In the genomic region with DNA sequence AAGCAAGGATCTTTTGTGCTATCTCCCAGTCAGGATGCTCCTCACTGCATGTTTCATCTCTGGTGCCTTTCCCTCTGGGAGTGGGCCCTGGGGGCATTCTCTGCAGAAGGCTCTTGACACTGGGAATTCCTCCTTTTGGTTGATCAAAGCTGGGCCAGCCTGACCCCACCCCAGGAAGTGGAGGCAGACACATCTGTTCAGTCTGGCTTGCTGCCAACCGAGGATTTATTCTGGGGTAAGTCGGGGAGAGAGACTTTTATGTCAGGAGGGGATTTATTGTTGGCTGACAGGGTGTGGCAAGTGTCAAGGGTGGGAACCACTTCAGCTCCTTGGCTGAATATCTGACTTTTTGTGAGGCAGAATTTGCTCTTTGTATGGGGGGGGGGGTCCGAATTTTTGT, we compare ENCODE assay signal across 9 mouse cellular contexts.
DNase-seq lines count a peak whose midpoint lies in the region; ATAC-seq and TF ChIP-seq lines count a peak whose summit lies in the region.
"Had no signal": no experiment of that assay in that cellular context is flagged by ENCODE, and none has a peak within 500 bp of the region (broad histone marks: within the 10 kb centered on the region; RNA-seq: fewer than 3 reads in every experiment).

No protein-coding gene starts in this region.

- H3K27ac ChIP-seq in kidney, adult 2 months (ENCODE audit: insufficient read depth, low read depth, low read length), result no peak overlapping the region
- H3K27ac ChIP-seq in ES-E14 (ENCODE audit: insufficient read depth, low read depth, low read length, poor library complexity, severe bottlenecking), result no peak overlapping the region
- no peak overlapping the region for H3K27ac ChIP-seq in intestine, embryonic 16.5 days (ENCODE audit: low read length)
- H3K27ac ChIP-seq: lung, embryonic 15.5 days had no signal

- H3K9ac ChIP-seq in ES-E14 (ENCODE audit: insufficient read depth, low read depth, low read length, poor library complexity, severe bottlenecking), result no peak overlapping the region
- H3K9ac ChIP-seq in intestine, embryonic 16.5 days (ENCODE audit: low read depth, low read length), result no peak overlapping the region
- H3K9ac ChIP-seq: lung, embryonic 15.5 days had no signal

- ATAC-seq in intestine, embryonic 16.5 days, result peak; percentile 79
- no peak for ATAC-seq in erythroblast, adult 5-6 weeks (replicated peaks; ENCODE audit: low FRiP score, poor library complexity, severe bottlenecking)

- no peak overlapping the region for H3K4me2 ChIP-seq in intestine, embryonic 16.5 days (ENCODE audit: low read depth, low read length)
- H3K4me2 ChIP-seq: lung, embryonic 15.5 days had no signal

- TF ChIP-seq POLR2A in kidney, adult 2 months (IDR thresholded peaks at IDR 0.05; ENCODE audit: low read depth, low read length), result no peak

- WGBS in kidney, adult 2 months, result 12% methylated on average over 3 of the region's 3 CpGs
- 15% methylated on average over 3 of the region's 3 CpGs for WGBS in intestine, embryonic 16.5 days

- DNase-seq in kidney, adult 2 months, result peak; percentile 12
- no peak for DNase-seq in kidney, adult 9 months
- peak; percentile 89 for DNase-seq in ES-E14 (ENCODE audit: low read depth, low spot score)
- DNase-seq in embryo, embryonic 11 days, result peak; percentile 80
- DNase-seq in yolk sac, embryonic 10.5 days (ENCODE audit: low spot score), result peak; percentile 36
- no peak for DNase-seq in thymus, postnatal 10 days (ENCODE audit: low spot score in 2 of 2)

- in situ Hi-C loops in ES-E14 (cut with MboI; ENCODE audit: low sequenced_read_pairs in 2 of 2, unreplicated experiment in 2 of 2), result no loop called here

- H3K9me3 ChIP-seq in ES-E14 (ENCODE audit: control insufficient read depth, insufficient read depth, low read depth, low read length), result no peaks in the 10 kb centered on the region
- H3K9me3 ChIP-seq in intestine, embryonic 16.5 days (ENCODE audit: control insufficient read depth, low read length), result no peaks in the 10 kb centered on the region
- H3K9me3 ChIP-seq: lung, embryonic 15.5 days had no signal

- no peak for TF ChIP-seq CTCF in kidney, adult 2 months (conservative IDR thresholded peaks at IDR 0.05; ENCODE audit: insufficient read depth, insufficient read length, low read depth, low read length)

- no peaks in the 10 kb centered on the region for H3K36me3 ChIP-seq in kidney, adult 2 months (ENCODE audit: control insufficient read depth, insufficient read depth, low read length)
- no peaks in the 10 kb centered on the region for H3K36me3 ChIP-seq in ES-E14 (ENCODE audit: control insufficient read depth, insufficient read depth, low read length, poor library complexity, severe bottlenecking)
- no peaks in the 10 kb centered on the region for H3K36me3 ChIP-seq in intestine, embryonic 16.5 days (ENCODE audit: control insufficient read depth, insufficient read depth, low read length)
- H3K36me3 ChIP-seq: lung, embryonic 15.5 days had no signal

- no peaks in the 10 kb centered on the region for H3K27me3 ChIP-seq in kidney, adult 2 months (replicated peaks; ENCODE audit: control insufficient read depth, insufficient read depth, low read length)
- H3K27me3 ChIP-seq in intestine, embryonic 16.5 days (replicated peaks; ENCODE audit: control insufficient read depth, insufficient read depth, low read length), result no peaks in the 10 kb centered on the region
- H3K27me3 ChIP-seq: lung, embryonic 15.5 days had no signal

- H3K4me3 ChIP-seq in kidney, adult 2 months (ENCODE audit: insufficient read depth, low read depth, low read length), result no peak overlapping the region
- no peak overlapping the region for H3K4me3 ChIP-seq in ES-E14 (ENCODE audit: insufficient read depth in 1 of 2, low read depth in 1 of 2, low read length in 2 of 2, poor library complexity in 1 of 2, severe bottlenecking in 1 of 2)
- no peak overlapping the region for H3K4me3 ChIP-seq in intestine, embryonic 16.5 days (ENCODE audit: low read length)
- H3K4me3 ChIP-seq: lung, embryonic 15.5 days had no signal

- no peaks in the 10 kb centered on the region for H3K4me1 ChIP-seq in kidney, adult 2 months (ENCODE audit: control insufficient read depth, insufficient read depth, low read length)
- no peaks in the 10 kb centered on the region; a peak in 1 of 4 replicates for H3K4me1 ChIP-seq in ES-E14 (ENCODE audit: control insufficient read depth in 2 of 2, insufficient read depth in 2 of 2, low read length in 2 of 2, poor library complexity in 1 of 2)
- H3K4me1 ChIP-seq in intestine, embryonic 16.5 days (ENCODE audit: control insufficient read depth, insufficient read depth, low read length), result peaks cover 11% of the 10 kb centered on the region

TF ChIP-seq in ES-E14, 5 proteins besides CTCF, POLR2A, EP300 and RAD21:
- TF ChIP-seq MAFK (IDR thresholded peaks at IDR 0.05; ENCODE audit: insufficient read depth, low read depth, low read length) (no peak), ZNF384 (IDR thresholded peaks at IDR 0.05; ENCODE audit: low read depth, low read length) (no peak), CHD2 (IDR thresholded peaks at IDR 0.05; ENCODE audit: low read depth, low read length) (no peak)
TF ChIP-seq in ES-E14: peak in this region for 0.

Comparison
In these comparisons a context has a peak if more than half of its experiments do, and no peak if none do; other contexts are left out.
1. DNase-seq: peak in kidney, adult 2 months (single experiment), ES-E14 (single experiment), embryo, embryonic 11 days (single experiment) and yolk sac, embryonic 10.5 days (single experiment); none in kidney, adult 9 months (single experiment) and thymus, postnatal 10 days (0 of 2).